Mouse (Mus musculus): ENCODE data around the gene Slc51b. TPM values are rescaled to one million over a fixed set of nuclear protein-coding genes. Genes with fewer than 3 reads are reported as not detected.

The Slc51b gene
- polyA plus RNA-seq, 1 experiment from 2014 or later, result not detected

- ATAC-seq (ENCODE audit: insufficient number of reproducible peaks, insufficient read depth, low FRiP score, low TSS enrichment), result no peak
- 28% methylated on average over 8 of the region's 8 CpGs for WGBS
- Histone ChIP-seq H3K27me3 (peaks cover 27% of the 10 kb centered on the region), H3K9me3 (no peaks in the 10 kb centered on the region), H3K4me1 (no peaks in the 10 kb centered on the region), H3K36me3 (no peaks in the 10 kb centered on the region), H3K4me3 (no peak overlapping the region), H3K27ac (no peak overlapping the region), H3K9ac (no peak overlapping the region), H3K4me2 (replicated peaks) (no peak overlapping the region)
Observed at GRCm38 (mm10) chr9:65386373-65387140, 36.2 kb downstream of the Slc51b start.

GRCm38 (mm10) chr9:65384276-65384675 lies 38.5 kb downstream of the Slc51b start:
- WGBS, result 55% methylated on average over 3 of the region's 3 CpGs

GRCm38 (mm10) chr9:65382751-65383097 lies 40.0 kb downstream of the Slc51b start:
- no peaks in the 10 kb centered on the region for H3K27me3 ChIP-seq
- 52% methylated on average over 3 of the region's 3 CpGs for WGBS
- ATAC-seq (ENCODE audit: insufficient number of reproducible peaks, insufficient read depth, low FRiP score, low TSS enrichment), result no peak
- no peaks in the 10 kb centered on the region for H3K4me1 ChIP-seq
- H3K9ac ChIP-seq, result no peak overlapping the region
- H3K4me3 ChIP-seq, result no peak overlapping the region
- H3K36me3 ChIP-seq, result no peaks in the 10 kb centered on the region
- H3K9me3 ChIP-seq, result no peaks in the 10 kb centered on the region
- H3K4me2 ChIP-seq (replicated peaks), result no peak overlapping the region
- H3K27ac ChIP-seq, result no peak overlapping the region

More at GRCm38 (mm10) chr9:65384276-65384675, 38.5 kb downstream of the Slc51b start:
- no peaks in the 10 kb centered on the region for H3K4me1 ChIP-seq
- H3K9ac ChIP-seq, result no peak overlapping the region
- H3K4me2 ChIP-seq (replicated peaks), result no peak overlapping the region
- no peak overlapping the region for H3K27ac ChIP-seq
- no peaks in the 10 kb centered on the region for H3K36me3 ChIP-seq
- no peaks in the 10 kb centered on the region for H3K9me3 ChIP-seq
- H3K4me3 ChIP-seq, result no peak overlapping the region
- no peak for ATAC-seq (ENCODE audit: insufficient number of reproducible peaks, insufficient read depth, low FRiP score, low TSS enrichment)
- peaks cover 4% of the 10 kb centered on the region; the same call in 1 of the 2 replicates for H3K27me3 ChIP-seq

- Histone ChIP-seq H3K27me3 (no peaks in the 10 kb centered on the region), H3K4me3 (no peak overlapping the region), H3K9me3 (no peaks in the 10 kb centered on the region), H3K4me1 (no peaks in the 10 kb centered on the region), H3K36me3 (no peaks in the 10 kb centered on the region), H3K9ac (no peak overlapping the region), H3K4me2 (replicated peaks) (no peak overlapping the region), H3K27ac (no peak overlapping the region)
- WGBS, result 67% methylated on average over 6 of the region's 6 CpGs
- ATAC-seq (ENCODE audit: insufficient number of reproducible peaks, insufficient read depth, low FRiP score, low TSS enrichment), result no peak
Observed at GRCm38 (mm10) chr9:65382031-65382750, 40.6 kb downstream of the Slc51b start.

GRCm38 (mm10) chr9:65381017-65381590 lies 41.7 kb downstream of the Slc51b start:
- Histone ChIP-seq H3K9ac (no peak overlapping the region), H3K27me3 (no peaks in the 10 kb centered on the region), H3K4me1 (no peaks in the 10 kb centered on the region), H3K4me3 (no peak overlapping the region), H3K4me2 (replicated peaks) (no peak overlapping the region), H3K36me3 (no peaks in the 10 kb centered on the region), H3K9me3 (no peaks in the 10 kb centered on the region), H3K27ac (no peak overlapping the region)
- 65% methylated on average over 4 of the region's 4 CpGs for WGBS
- ATAC-seq (ENCODE audit: insufficient number of reproducible peaks, insufficient read depth, low FRiP score, low TSS enrichment), result no peak

GRCm38 (mm10) chr9:65375163-65375934 lies 47.4 kb downstream of the Slc51b start:
- ATAC-seq (ENCODE audit: insufficient number of reproducible peaks, insufficient read depth, low FRiP score, low TSS enrichment), result no peak
- no peak overlapping the region for H3K27ac ChIP-seq
- no peaks in the 10 kb centered on the region for H3K36me3 ChIP-seq
- WGBS, result 81% methylated on average over 9 of the region's 9 CpGs
- H3K4me2 ChIP-seq (replicated peaks), result no peak overlapping the region
- H3K4me3 ChIP-seq, result no peak overlapping the region
- H3K9ac ChIP-seq, result no peak overlapping the region
- H3K27me3 ChIP-seq, result no peaks in the 10 kb centered on the region
- H3K4me1 ChIP-seq, result no peaks in the 10 kb centered on the region
- H3K9me3 ChIP-seq, result no peaks in the 10 kb centered on the region

- WGBS, result 74% methylated on average over 5 of the region's 5 CpGs
- no peaks in the 10 kb centered on the region for H3K36me3 ChIP-seq
- no peak overlapping the region for H3K4me3 ChIP-seq
- H3K4me2 ChIP-seq (replicated peaks), result no peak overlapping the region
- no peaks in the 10 kb centered on the region for H3K4me1 ChIP-seq
- no peaks in the 10 kb centered on the region for H3K27me3 ChIP-seq
- ATAC-seq (ENCODE audit: insufficient number of reproducible peaks, insufficient read depth, low FRiP score, low TSS enrichment), result no peak
- H3K27ac ChIP-seq, result no peak overlapping the region
- H3K9ac ChIP-seq, result no peak overlapping the region
- H3K9me3 ChIP-seq, result no peaks in the 10 kb centered on the region
Observed at GRCm38 (mm10) chr9:65374468-65375162, 48.1 kb downstream of the Slc51b start.

- 79% methylated on average over 4 of the region's 4 CpGs for WGBS
- no peak for ATAC-seq (ENCODE audit: insufficient number of reproducible peaks, insufficient read depth, low FRiP score, low TSS enrichment)
Observed at GRCm38 (mm10) chr9:65372449-65372848, 50.3 kb downstream of the Slc51b start.

GRCm38 (mm10) chr9:65371756-65372155 lies 51.0 kb downstream of the Slc51b start:
- Histone ChIP-seq H3K9ac (no peak overlapping the region), H3K36me3 (no peaks in the 10 kb centered on the region), H3K4me1 (no peaks in the 10 kb centered on the region), H3K4me3 (no peak overlapping the region), H3K4me2 (replicated peaks) (no peak overlapping the region), H3K27ac (no peak overlapping the region), H3K9me3 (no peaks in the 10 kb centered on the region), H3K27me3 (no peaks in the 10 kb centered on the region)
- WGBS, result 84% methylated on average over 24 of the region's 24 CpGs
- no peak for ATAC-seq (ENCODE audit: insufficient number of reproducible peaks, insufficient read depth, low FRiP score, low TSS enrichment)

More at GRCm38 (mm10) chr9:65372449-65372848, 50.3 kb downstream of the Slc51b start:
- Histone ChIP-seq H3K4me2 (replicated peaks) (no peak overlapping the region), H3K27me3 (no peaks in the 10 kb centered on the region), H3K27ac (no peak overlapping the region), H3K36me3 (no peaks in the 10 kb centered on the region), H3K9me3 (no peaks in the 10 kb centered on the region), H3K9ac (no peak overlapping the region), H3K4me3 (no peak overlapping the region), H3K4me1 (no peaks in the 10 kb centered on the region)

- no peaks in the 10 kb centered on the region for H3K27me3 ChIP-seq
- H3K4me1 ChIP-seq, result no peaks in the 10 kb centered on the region
- H3K36me3 ChIP-seq, result peaks cover 16% of the 10 kb centered on the region
- no peak for ATAC-seq (ENCODE audit: insufficient number of reproducible peaks, insufficient read depth, low FRiP score, low TSS enrichment)
- no peak overlapping the region for H3K4me2 ChIP-seq (replicated peaks)
- no peak overlapping the region for H3K4me3 ChIP-seq
- WGBS, result 88% methylated on average over 7 of the region's 7 CpGs
- H3K9me3 ChIP-seq, result no peaks in the 10 kb centered on the region
- H3K27ac ChIP-seq, result no peak overlapping the region
- H3K9ac ChIP-seq, result no peak overlapping the region
Observed at GRCm38 (mm10) chr9:65365721-65366120, 57.0 kb downstream of the Slc51b start.

- no peaks in the 10 kb centered on the region for H3K4me1 ChIP-seq
- WGBS, result 60% methylated on average over 9 of the region's 9 CpGs
- peaks cover 33% of the 10 kb centered on the region for H3K36me3 ChIP-seq
- no peak overlapping the region for H3K4me2 ChIP-seq (replicated peaks)
- no peaks in the 10 kb centered on the region for H3K9me3 ChIP-seq
- H3K27ac ChIP-seq, result no peak overlapping the region
- H3K4me3 ChIP-seq, result no peak overlapping the region
- no peaks in the 10 kb centered on the region for H3K27me3 ChIP-seq
- ATAC-seq (ENCODE audit: insufficient number of reproducible peaks, insufficient read depth, low FRiP score, low TSS enrichment), result no peak
- no peak overlapping the region for H3K9ac ChIP-seq
Observed at GRCm38 (mm10) chr9:65363684-65364083, 59.1 kb downstream of the Slc51b start.

Measured in embryonic facial prominence, embryonic 12.5 days (tissue).